Mouse (Mus musculus): ENCODE results near the gene Ganc.

GRCm38 (mm10) chr2:120499971-120500471, 96.3 kb downstream of the Ganc start:
- TF ChIP-seq CTCF (IDR thresholded peaks at IDR 0.05; ENCODE audit: extremely low read depth, insufficient read length, insufficient replicate concordance, low read depth, low read length) (no peak), POLR2A (IDR thresholded peaks at IDR 0.05; ENCODE audit: low read depth, low read length) (no peak)

Data from small intestine, adult 2 months (tissue).